Mouse (Mus musculus): ENCODE data around the gene Mettl16.

GRCm38 (mm10) chr11:74863471-74863870 is 92.8 kb downstream of the Mettl16 start:
- TF ChIP-seq POLR2A (IDR thresholded peaks at IDR 0.05; ENCODE audit: insufficient read length, low read depth), result no peak
- TF ChIP-seq E2F4 (IDR thresholded peaks at IDR 0.05; ENCODE audit: insufficient read depth), result no peak
